ENCODE assay signal across 20 mouse cellular contexts in the genomic region with DNA sequence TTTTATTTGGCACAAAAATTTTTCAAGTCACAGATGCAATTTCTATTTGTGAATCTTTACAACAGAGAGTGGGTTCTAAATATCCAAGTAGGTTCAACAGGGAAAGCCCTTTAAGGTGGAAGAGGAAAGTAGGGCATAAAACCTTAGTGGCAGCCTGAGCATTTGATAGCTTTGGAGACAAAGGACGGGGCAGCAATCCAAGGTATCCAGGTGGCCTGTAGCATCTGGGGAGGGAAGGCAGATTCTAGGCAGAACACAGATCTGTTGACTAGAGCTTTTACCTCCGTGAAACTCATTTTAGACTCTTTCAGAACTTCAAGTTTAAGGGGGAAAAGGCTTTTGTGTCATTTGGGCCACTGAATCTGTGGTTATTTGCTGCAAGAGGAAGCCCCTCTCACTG.
A peak's percentile ranks its signal among the peaks of the same experiment; 100 is the strongest.
DNase-seq lines count a peak whose midpoint lies in the region; ATAC-seq lines count a peak whose summit lies in the region.
"Had no signal": no experiment of that assay in that cellular context is flagged by ENCODE, and none has a peak within 500 bp of the region (broad histone marks: within the 10 kb centered on the region; RNA-seq: fewer than 3 reads in every experiment).

No protein-coding gene starts in this region.

- peak; percentile 86 for ATAC-seq in cerebellum, adult (ENCODE audit: insufficient number of reproducible peaks, low FRiP score, low TSS enrichment)
- no peak for ATAC-seq in monocyte, adult 5-6 weeks (replicated peaks; ENCODE audit: insufficient number of reproducible peaks, low FRiP score, low TSS enrichment, poor library complexity, severe bottlenecking)
- ATAC-seq in hindbrain, embryonic 16.5 days = no peak
- ATAC-seq: CD4-positive, CD25-positive, alpha-beta regulatory T cell, adult 4 months; forebrain, embryonic 15.5 days; hindbrain, postnatal 0 days had no signal

- no peak overlapping the region for H3K9ac ChIP-seq in hindbrain, embryonic 16.5 days (ENCODE audit: low read depth, low read length)
- H3K9ac ChIP-seq: embryonic facial prominence, embryonic 12.5 days; forebrain, embryonic 15.5 days; heart, embryonic 13.5 days; hindbrain, embryonic 12.5 days had no signal

- no peaks in the 10 kb centered on the region for H3K36me3 ChIP-seq in hindbrain, embryonic 16.5 days (ENCODE audit: control insufficient read depth, insufficient read depth, low read length)
- H3K36me3 ChIP-seq: embryonic facial prominence, embryonic 12.5 days; forebrain, embryonic 15.5 days; hindbrain, embryonic 12.5 days had no signal

- no peak overlapping the region for H3K4me2 ChIP-seq in hindbrain, embryonic 16.5 days (ENCODE audit: low read length)
- H3K4me2 ChIP-seq: embryonic facial prominence, embryonic 12.5 days; forebrain, embryonic 15.5 days; heart, embryonic 13.5 days; hindbrain, embryonic 12.5 days had no signal

- no peak overlapping the region for H3K27ac ChIP-seq in hindbrain, embryonic 16.5 days (ENCODE audit: low read depth, low read length)
- H3K27ac ChIP-seq: embryonic facial prominence, embryonic 12.5 days; forebrain, embryonic 15.5 days; heart, embryonic 13.5 days; hindbrain, embryonic 12.5 days; hindbrain, postnatal 0 days had no signal

- DNase-seq in cerebellum, postnatal 4 days (ENCODE audit: low spot score in 2 of 2) = no peak
- DNase-seq in cerebellum, adult 11-12 months = peak; percentile 75
- DNase-seq in cerebellum, adult 9-10 months = peak; percentile 82
- peak; percentile 63 to 77 for DNase-seq in cerebellum, postnatal 25 days
- no peak for DNase-seq in gastrocnemius, postnatal 36 days
- DNase-seq: adrenal gland, adult 8-10 months; adrenal gland, postnatal 36 days; B cell, adult 2 months; heart, postnatal 36 days; kidney, adult 11 months had no signal

- intact Hi-C loops in gastrocnemius, postnatal 36 days (cut with DNase I) = no loop called here

- H3K27me3 ChIP-seq in hindbrain, embryonic 16.5 days (replicated peaks; ENCODE audit: control insufficient read depth, insufficient read depth, low read length) = no peaks in the 10 kb centered on the region
- H3K27me3 ChIP-seq: embryonic facial prominence, embryonic 12.5 days; forebrain, embryonic 15.5 days; heart, embryonic 13.5 days; hindbrain, embryonic 12.5 days had no signal

- no peaks in the 10 kb centered on the region for H3K9me3 ChIP-seq in hindbrain, embryonic 16.5 days (ENCODE audit: control insufficient read depth, low read length)
- H3K9me3 ChIP-seq: embryonic facial prominence, embryonic 12.5 days; forebrain, embryonic 15.5 days; G1E; heart, embryonic 13.5 days; hindbrain, embryonic 12.5 days had no signal

- no peaks in the 10 kb centered on the region for H3K4me1 ChIP-seq in hindbrain, embryonic 16.5 days (ENCODE audit: control insufficient read depth, insufficient read depth, low read depth, low read length)
- H3K4me1 ChIP-seq: embryonic facial prominence, embryonic 12.5 days; forebrain, embryonic 15.5 days; heart, embryonic 13.5 days; hindbrain, embryonic 12.5 days had no signal

- H3K4me3 ChIP-seq in hindbrain, embryonic 16.5 days (ENCODE audit: low read length) = no peak overlapping the region
- H3K4me3 ChIP-seq: embryonic facial prominence, embryonic 12.5 days; forebrain, embryonic 15.5 days; heart, embryonic 13.5 days; hindbrain, embryonic 12.5 days had no signal

- WGBS in hindbrain, embryonic 16.5 days = 90% methylated on average over 2 of the region's 2 CpGs

Comparison
In these comparisons a context has a peak if more than half of its experiments do, and no peak if none do; other contexts are left out.
1. DNase-seq: peak in cerebellum, adult 11-12 months (single experiment), cerebellum, adult 9-10 months (single experiment) and cerebellum, postnatal 25 days (2 of 2); none in cerebellum, postnatal 4 days (0 of 2) and gastrocnemius, postnatal 36 days (0 of 2).